Mouse (Mus musculus): Measurements from ENCODE around the gene Colgalt2.

- TF ChIP-seq GATA1 (IDR thresholded peaks at IDR 0.05; ENCODE audit: low read length): no peak
- TF ChIP-seq TAL1 (IDR thresholded peaks at IDR 0.05; ENCODE audit: low read length): no peak
Measured at GRCm38 (mm10) chr1:152413961-152414360, 14.3 kb downstream of the Colgalt2 start.
